Mouse (Mus musculus) liver, embryonic 16.5 days (tissue): ENCODE data around the gene Olfr155. TPM values are rescaled to one million over a fixed set of nuclear protein-coding genes. Genes with fewer than 3 reads are reported as not detected.

Source experiments
- ATAC-seq: fragments of 200-750 bp; cut with Nextera tagmentation; 2 replicates; pipeline ENCODE4 v1.8.0; 2017; ENCODE audit warnings: low read depth, mild to moderate bottlenecking, moderate number of reproducible peaks, moderate library complexity
- H3K27ac ChIP-seq: fragments of 300-500 bp; sonication (generic); 2 replicates; pipeline ENCODE4 v1.5.1; 2014; ENCODE audit warnings: mild to moderate bottlenecking, low read length
- H3K27me3 ChIP-seq: fragments of 300-500 bp; sonication (generic); 2 replicates; pipeline ENCODE4 v1.6.1; 2014; ENCODE audit warnings: low read depth, low read length, mixed read lengths; ENCODE audit not compliant: control insufficient read depth, insufficient read depth
- H3K36me3 ChIP-seq: fragments of 300-500 bp; sonication (generic); 2 replicates; pipeline ENCODE4 v1.6.1; 2014; ENCODE audit warnings: mild to moderate bottlenecking; ENCODE audit not compliant: control insufficient read depth, insufficient read depth
- H3K4me1 ChIP-seq: fragments of 300-500 bp; sonication (generic); 2 replicates; pipeline ENCODE4 v1.6.1; 2014; ENCODE audit warnings: low read depth, low read length, mixed read lengths; ENCODE audit not compliant: control insufficient read depth
- H3K4me2 ChIP-seq: fragments of 300-500 bp; sonication (generic); 2 replicates; pipeline ENCODE4 v1.6.1; 2014; ENCODE audit warnings: low read depth, low read length, mixed read lengths
- H3K4me3 ChIP-seq: fragments of 300-500 bp; sonication (generic); 2 replicates; pipeline ENCODE4 v1.5.1; 2014; ENCODE audit warnings: low read depth, mild to moderate bottlenecking, low read length
- H3K9ac ChIP-seq: fragments of 300-500 bp; sonication (generic); 2 replicates; pipeline ENCODE4 v1.6.1; 2014; ENCODE audit warnings: low read depth, low read length
- H3K9me3 ChIP-seq: fragments of 300-500 bp; sonication (generic); replicated peaks from 2 replicates; pipeline ENCODE4 v1.6.1; 2016; ENCODE audit warnings: low read length; ENCODE audit not compliant: control insufficient read depth
- WGBS: fragments of 180-500 bp; shearing (Covaris S2); extraction: QIAGEN DNeasy Blood & Tissue Kit; methylation state at CpG from one replicate; pipeline ENCODE4 v1.1.7; 2014; ENCODE audit not compliant: insufficient replicate concordance; 5-methylcytosine and 5-hydroxymethylcytosine counted together
- polyA plus RNA-seq: library from polyadenylated mRNA; unstranded; fragments of >200 nt; fragmentation: Nextera tagmentation; extraction: Ambion mirVana; gene quantifications from 2 replicates; pipeline ENCODE4 v1.2.1, GENCODE M21; 2015

Gene Olfr155
- polyA plus RNA-seq, 1 experiment from 2014 or later = not detected

DNA sequence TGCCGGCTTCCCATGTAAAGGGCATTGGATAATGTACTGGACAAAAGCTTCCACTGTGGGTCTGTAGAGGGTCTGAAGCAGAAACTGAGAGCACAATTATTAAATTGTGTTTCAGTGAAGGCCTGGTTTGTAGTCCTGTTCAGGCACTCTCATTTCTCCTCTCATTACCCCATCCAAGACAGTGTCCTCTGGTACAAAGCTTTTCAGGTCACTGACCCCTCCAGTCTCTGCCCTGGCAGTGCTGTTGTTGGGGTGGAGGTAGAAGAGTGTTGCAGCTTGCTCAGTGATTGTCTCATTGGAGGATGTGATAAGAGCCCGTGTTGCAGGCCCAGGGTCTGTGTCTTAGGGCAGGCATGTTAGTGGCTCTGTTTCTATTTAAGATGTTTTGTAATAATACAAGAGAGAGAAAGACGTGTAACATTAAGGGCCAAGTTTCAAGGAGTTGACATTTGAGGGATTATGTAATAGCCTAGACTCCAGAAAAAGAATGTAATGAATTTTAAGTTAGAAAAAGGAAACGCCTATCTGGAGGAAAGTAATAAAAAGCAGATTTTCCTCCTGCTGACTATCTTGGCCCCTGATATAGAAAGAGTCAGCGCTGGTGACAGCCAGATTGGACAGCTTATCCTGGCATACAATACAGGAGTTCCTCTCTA lies 26.9 kb downstream of the Olfr155 start:
- no peaks in the 10 kb centered on the region for H3K36me3 ChIP-seq
- no peak for ATAC-seq
- H3K4me2 ChIP-seq = no peak overlapping the region
- peaks cover 9% of the 10 kb centered on the region for H3K27me3 ChIP-seq
- no peak overlapping the region for H3K4me3 ChIP-seq
- H3K9me3 ChIP-seq = no peaks in the 10 kb centered on the region
- no peak overlapping the region for H3K27ac ChIP-seq
- 42% methylated on average over 5 of the region's 5 CpGs for WGBS
- H3K9ac ChIP-seq = no peak overlapping the region
- peaks cover 6% of the 10 kb centered on the region for H3K4me1 ChIP-seq

- Histone ChIP-seq H3K27me3 (peaks cover 9% of the 10 kb centered on the region), H3K27ac (no peak overlapping the region), H3K4me3 (no peak overlapping the region), H3K36me3 (no peaks in the 10 kb centered on the region), H3K4me1 (peaks cover 6% of the 10 kb centered on the region), H3K9ac (no peak overlapping the region), H3K4me2 (no peak overlapping the region), H3K9me3 (no peaks in the 10 kb centered on the region)
- WGBS = 69% methylated on average over 6 of the region's 6 CpGs
- no peak for ATAC-seq
Measured at GRCm38 (mm10) chr4:43879566-43879965, 28.2 kb downstream of the Olfr155 start.

- H3K36me3 ChIP-seq = no peaks in the 10 kb centered on the region
- no peak overlapping the region for H3K4me3 ChIP-seq
- no peaks in the 10 kb centered on the region for H3K4me1 ChIP-seq
- no peak overlapping the region for H3K9ac ChIP-seq
- ATAC-seq = no peak
- H3K27ac ChIP-seq = no peak overlapping the region
- H3K9me3 ChIP-seq = no peaks in the 10 kb centered on the region
- WGBS = 43% methylated on average over 4 of the region's 4 CpGs
- no peaks in the 10 kb centered on the region for H3K27me3 ChIP-seq
- H3K4me2 ChIP-seq = no peak overlapping the region
Measured at GRCm38 (mm10) chr4:43884196-43884595, 32.8 kb downstream of the Olfr155 start.

DNA sequence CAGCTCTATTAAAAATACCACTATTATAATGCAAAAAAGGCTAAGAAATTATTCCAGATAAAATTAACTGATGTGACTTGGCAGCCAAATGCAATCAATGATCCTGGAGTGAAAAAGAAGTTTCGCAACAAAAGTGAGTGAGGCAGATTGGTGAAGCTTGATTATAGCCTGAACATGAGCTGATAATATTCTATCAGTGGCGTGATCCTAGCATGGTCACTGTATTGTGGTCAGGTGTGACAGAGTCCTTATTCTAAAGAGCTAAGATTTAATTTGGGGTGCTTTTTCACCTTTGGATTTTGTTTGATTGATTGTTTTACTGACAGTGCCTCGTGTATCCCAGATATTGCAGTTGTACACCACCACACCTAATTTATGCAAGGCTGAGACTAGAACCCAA lies 39.9 kb downstream of the Olfr155 start:
- Histone ChIP-seq H3K36me3 (no peaks in the 10 kb centered on the region), H3K4me1 (no peaks in the 10 kb centered on the region), H3K27ac (no peak overlapping the region), H3K27me3 (no peaks in the 10 kb centered on the region), H3K9me3 (no peaks in the 10 kb centered on the region), H3K4me3 (no peak overlapping the region), H3K9ac (no peak overlapping the region), H3K4me2 (no peak overlapping the region)
- ATAC-seq = no peak
- WGBS = 45% methylated on average over 3 of the region's 3 CpGs

DNA sequence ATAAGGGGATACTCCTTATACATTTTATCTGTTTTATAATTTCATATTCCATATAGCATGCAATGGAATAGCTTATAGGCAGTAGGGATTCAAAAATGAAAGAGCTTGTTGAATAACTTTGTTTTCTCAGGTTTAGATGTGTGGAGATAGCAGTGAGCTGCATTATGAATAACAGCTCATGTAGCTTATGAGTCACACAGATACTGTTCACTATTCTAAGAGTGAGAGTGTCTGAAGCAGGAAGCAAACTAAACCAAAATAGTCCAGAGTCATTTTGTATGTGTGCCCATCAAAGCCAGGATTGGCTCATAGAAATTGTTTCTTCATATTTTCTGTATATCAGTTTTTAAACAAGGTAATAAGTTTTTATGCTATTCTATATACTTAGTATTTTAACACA lies 45.8 kb downstream of the Olfr155 start:
- Histone ChIP-seq H3K9me3 (no peaks in the 10 kb centered on the region), H3K9ac (no peak overlapping the region), H3K27ac (no peak overlapping the region), H3K27me3 (no peaks in the 10 kb centered on the region), H3K4me1 (no peaks in the 10 kb centered on the region), H3K4me2 (no peak overlapping the region), H3K36me3 (no peaks in the 10 kb centered on the region), H3K4me3 (no peak overlapping the region)
- no peak for ATAC-seq

DNA sequence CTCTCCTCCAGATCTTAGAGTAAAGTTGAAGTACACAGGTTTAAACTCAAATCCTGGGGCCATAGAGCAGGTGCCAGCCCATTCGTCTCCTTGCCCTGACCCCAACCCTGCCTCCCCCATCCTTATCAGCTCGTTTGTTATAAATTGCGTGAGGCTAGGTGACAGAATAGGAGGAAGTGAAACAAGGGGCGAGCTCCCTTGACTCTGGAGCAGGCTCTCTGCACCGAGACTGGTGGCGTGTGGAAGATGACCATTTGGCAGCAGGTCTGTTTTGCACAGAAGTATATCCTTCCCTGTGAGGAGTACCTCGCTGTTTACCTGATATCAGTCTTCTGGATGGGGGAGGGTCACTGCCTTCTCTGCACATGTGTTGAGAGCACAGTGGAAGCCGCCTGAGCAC lies 47.8 kb downstream of the Olfr155 start:
- Histone ChIP-seq H3K27ac (no peak overlapping the region), H3K4me3 (no peak overlapping the region), H3K27me3 (no peaks in the 10 kb centered on the region), H3K4me2 (no peak overlapping the region), H3K9ac (no peak overlapping the region), H3K4me1 (no peaks in the 10 kb centered on the region), H3K36me3 (no peaks in the 10 kb centered on the region), H3K9me3 (no peaks in the 10 kb centered on the region)
- ATAC-seq = no peak
- WGBS = 17% methylated on average over 8 of the region's 8 CpGs

DNA sequence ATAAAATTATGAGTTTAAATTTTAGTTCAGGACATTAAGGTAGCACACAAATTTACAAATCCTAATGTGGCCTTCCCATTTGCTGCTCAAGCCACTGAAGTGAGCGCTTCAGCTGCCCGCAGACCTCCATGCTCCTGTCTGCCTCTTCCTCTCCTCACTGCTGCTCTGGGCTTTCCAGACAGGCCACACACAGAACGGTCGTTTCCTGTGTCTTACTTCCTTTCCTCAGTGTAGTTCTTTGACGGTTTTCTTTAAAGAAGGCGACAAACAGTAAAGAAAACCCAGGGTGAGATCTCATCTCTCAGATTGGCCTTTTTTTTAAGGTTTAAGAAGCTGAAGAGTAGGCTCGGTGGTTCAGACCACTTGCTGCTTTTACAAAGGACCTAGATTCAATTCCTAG lies 52.3 kb downstream of the Olfr155 start:
- ATAC-seq = no peak
- no peak overlapping the region for H3K4me2 ChIP-seq
- WGBS = 20% methylated on average over 7 of the region's 7 CpGs
- no peak overlapping the region for H3K4me3 ChIP-seq
- H3K27ac ChIP-seq = no peak overlapping the region
- no peaks in the 10 kb centered on the region for H3K36me3 ChIP-seq
- H3K27me3 ChIP-seq = no peaks in the 10 kb centered on the region
- H3K4me1 ChIP-seq = no peaks in the 10 kb centered on the region
- no peaks in the 10 kb centered on the region for H3K9me3 ChIP-seq
- H3K9ac ChIP-seq = no peak overlapping the region

- no peaks in the 10 kb centered on the region for H3K4me1 ChIP-seq
- no peak overlapping the region for H3K4me2 ChIP-seq
- H3K36me3 ChIP-seq = no peaks in the 10 kb centered on the region
- 21% methylated on average over 6 of the region's 6 CpGs for WGBS
- no peaks in the 10 kb centered on the region for H3K9me3 ChIP-seq
- ATAC-seq = no peak
- no peaks in the 10 kb centered on the region for H3K27me3 ChIP-seq
- no peak overlapping the region for H3K27ac ChIP-seq
- no peak overlapping the region for H3K4me3 ChIP-seq
- no peak overlapping the region for H3K9ac ChIP-seq
Measured at GRCm38 (mm10) chr4:43906443-43906842, 55.1 kb downstream of the Olfr155 start.
